Mouse (Mus musculus): Measurements from ENCODE around the gene Pkp1. TPM values are rescaled to one million over a fixed set of nuclear protein-coding genes. Genes with fewer than 3 reads are reported as not detected.

Gene Pkp1
- polyA plus RNA-seq, 1 experiment from 2014 or later: 1.1 TPM

DNA sequence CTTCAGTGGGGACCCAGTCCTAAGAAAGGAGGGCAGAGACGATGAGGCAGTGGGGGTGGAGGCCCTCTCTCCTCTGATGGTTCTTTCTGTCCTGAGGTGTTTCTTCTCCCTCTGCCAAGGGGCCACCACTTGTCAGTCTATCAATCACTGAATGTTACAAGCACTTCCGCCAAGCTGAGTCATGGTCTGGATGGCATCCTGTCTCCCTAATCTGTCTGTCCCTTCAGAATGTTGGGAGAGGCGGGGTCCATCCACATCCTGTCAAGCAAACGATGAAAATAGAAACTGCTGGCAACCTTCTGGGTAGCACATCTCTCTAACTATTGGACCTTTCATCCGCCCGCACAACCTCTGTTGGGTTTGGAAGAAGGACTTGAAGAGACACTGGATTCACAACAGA is 74.5 kb downstream of the Pkp1 start:
- Histone ChIP-seq H3K9ac (ENCODE audit: low read length) (peak overlapping the region; percentile 0; the same call in 1 of the 2 replicates), H3K36me3 (ENCODE audit: control insufficient read depth, insufficient read depth) (peaks cover 30% of the 10 kb centered on the region), H3K4me1 (ENCODE audit: control insufficient read depth, insufficient read depth, low read length) (peaks cover 68% of the 10 kb centered on the region), H3K27ac (ENCODE audit: low read length) (peak overlapping the region; percentile 71), H3K4me3 (ENCODE audit: low read length) (no peak overlapping the region), H3K4me2 (ENCODE audit: low read depth, low read length) (peak overlapping the region; percentile 63), H3K9me3 (replicated peaks; ENCODE audit: control insufficient read depth, low read length) (no peaks in the 10 kb centered on the region), H3K27me3 (ENCODE audit: control insufficient read depth, insufficient read depth, low read length) (no peaks in the 10 kb centered on the region)
- ATAC-seq (replicated peaks; ENCODE audit: extremely low read depth, insufficient read depth, low FRiP score): 0 out of 2 replicates have a peak, but pooled peaks have one; percentile 15
- WGBS: 22% methylated on average over 6 of the region's 6 CpGs

- Histone ChIP-seq H3K27me3 (ENCODE audit: control insufficient read depth, insufficient read depth, low read length) (no peaks in the 10 kb centered on the region), H3K9me3 (replicated peaks; ENCODE audit: control insufficient read depth, low read length) (no peaks in the 10 kb centered on the region), H3K4me2 (ENCODE audit: low read depth, low read length) (peak overlapping the region; percentile 63), H3K27ac (ENCODE audit: low read length) (peak overlapping the region; percentile 71), H3K4me1 (ENCODE audit: control insufficient read depth, insufficient read depth, low read length) (peaks cover 63% of the 10 kb centered on the region), H3K36me3 (ENCODE audit: control insufficient read depth, insufficient read depth) (peaks cover 22% of the 10 kb centered on the region), H3K9ac (ENCODE audit: low read length) (peak overlapping the region; percentile 0), H3K4me3 (ENCODE audit: low read length) (peak overlapping the region; percentile 1)
- WGBS: 71% methylated on average over 10 of the region's 10 CpGs
- no peak for ATAC-seq (replicated peaks; ENCODE audit: extremely low read depth, insufficient read depth, low FRiP score)
Observed at GRCm38 (mm10) chr1:135843519-135844262, 75.3 kb downstream of the Pkp1 start.

- Histone ChIP-seq H3K4me2 (ENCODE audit: low read depth, low read length) (peak overlapping the region; percentile 63), H3K9ac (ENCODE audit: low read length) (peak overlapping the region; percentile 86), H3K27ac (ENCODE audit: low read length) (peak overlapping the region; percentile 78), H3K27me3 (ENCODE audit: control insufficient read depth, insufficient read depth, low read length) (no peaks in the 10 kb centered on the region), H3K4me1 (ENCODE audit: control insufficient read depth, insufficient read depth, low read length) (peaks cover 37% of the 10 kb centered on the region), H3K9me3 (replicated peaks; ENCODE audit: control insufficient read depth, low read length) (no peaks in the 10 kb centered on the region), H3K36me3 (ENCODE audit: control insufficient read depth, insufficient read depth) (peaks cover 9% of the 10 kb centered on the region), H3K4me3 (ENCODE audit: low read length) (peak overlapping the region; percentile 70)
- 33% methylated on average over 15 of the region's 15 CpGs for WGBS
- no peak for ATAC-seq (replicated peaks; ENCODE audit: extremely low read depth, insufficient read depth, low FRiP score)
Observed at GRCm38 (mm10) chr1:135840675-135841395, 78.2 kb downstream of the Pkp1 start.

DNA sequence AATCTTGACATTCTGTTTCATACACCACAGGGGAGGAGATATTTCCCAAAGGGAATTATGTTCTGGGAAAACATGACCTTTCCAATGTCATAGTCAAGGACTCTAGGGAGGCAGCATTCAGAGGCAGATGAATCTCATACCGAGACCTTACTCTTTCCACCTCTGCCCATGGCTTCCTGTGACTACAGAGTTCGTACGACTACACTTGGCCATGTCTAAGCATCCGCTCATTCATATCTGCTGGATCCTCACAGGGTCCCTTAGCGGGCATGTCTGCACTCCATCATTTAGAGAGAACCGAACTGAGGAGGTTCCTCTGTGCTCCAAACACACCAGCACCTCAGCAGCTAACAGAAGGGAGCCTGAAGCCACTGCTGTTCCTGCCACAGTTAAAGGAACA is 79.9 kb downstream of the Pkp1 start:
- Histone ChIP-seq H3K4me1 (ENCODE audit: control insufficient read depth, insufficient read depth, low read length) (peaks cover 40% of the 10 kb centered on the region), H3K9me3 (replicated peaks; ENCODE audit: control insufficient read depth, low read length) (no peaks in the 10 kb centered on the region), H3K4me2 (ENCODE audit: low read depth, low read length) (peak overlapping the region; percentile 63), H3K9ac (ENCODE audit: low read length) (peak overlapping the region; percentile 86), H3K27ac (ENCODE audit: low read length) (peak overlapping the region; percentile 98), H3K36me3 (ENCODE audit: control insufficient read depth, insufficient read depth) (peaks cover 6% of the 10 kb centered on the region), H3K27me3 (ENCODE audit: control insufficient read depth, insufficient read depth, low read length) (no peaks in the 10 kb centered on the region), H3K4me3 (ENCODE audit: low read length) (peak overlapping the region; percentile 70)
- 44% methylated on average over 6 of the region's 6 CpGs for WGBS
- ATAC-seq (replicated peaks; ENCODE audit: extremely low read depth, insufficient read depth, low FRiP score): no peak

- 30% methylated on average over 4 of the region's 4 CpGs for WGBS
- Histone ChIP-seq H3K4me3 (ENCODE audit: low read length) (peak overlapping the region; percentile 70), H3K27ac (ENCODE audit: low read length) (peak overlapping the region; percentile 98), H3K4me1 (ENCODE audit: control insufficient read depth, insufficient read depth, low read length) (peaks cover 40% of the 10 kb centered on the region), H3K4me2 (ENCODE audit: low read depth, low read length) (peak overlapping the region; percentile 63), H3K9me3 (replicated peaks; ENCODE audit: control insufficient read depth, low read length) (no peaks in the 10 kb centered on the region), H3K9ac (ENCODE audit: low read length) (peak overlapping the region; percentile 86), H3K27me3 (ENCODE audit: control insufficient read depth, insufficient read depth, low read length) (no peaks in the 10 kb centered on the region), H3K36me3 (ENCODE audit: control insufficient read depth, insufficient read depth) (peaks cover 4% of the 10 kb centered on the region; the same call in 1 of the 2 replicates)
- ATAC-seq (replicated peaks; ENCODE audit: extremely low read depth, insufficient read depth, low FRiP score): no peak
Observed at GRCm38 (mm10) chr1:135838626-135839025, 80.4 kb downstream of the Pkp1 start.

DNA sequence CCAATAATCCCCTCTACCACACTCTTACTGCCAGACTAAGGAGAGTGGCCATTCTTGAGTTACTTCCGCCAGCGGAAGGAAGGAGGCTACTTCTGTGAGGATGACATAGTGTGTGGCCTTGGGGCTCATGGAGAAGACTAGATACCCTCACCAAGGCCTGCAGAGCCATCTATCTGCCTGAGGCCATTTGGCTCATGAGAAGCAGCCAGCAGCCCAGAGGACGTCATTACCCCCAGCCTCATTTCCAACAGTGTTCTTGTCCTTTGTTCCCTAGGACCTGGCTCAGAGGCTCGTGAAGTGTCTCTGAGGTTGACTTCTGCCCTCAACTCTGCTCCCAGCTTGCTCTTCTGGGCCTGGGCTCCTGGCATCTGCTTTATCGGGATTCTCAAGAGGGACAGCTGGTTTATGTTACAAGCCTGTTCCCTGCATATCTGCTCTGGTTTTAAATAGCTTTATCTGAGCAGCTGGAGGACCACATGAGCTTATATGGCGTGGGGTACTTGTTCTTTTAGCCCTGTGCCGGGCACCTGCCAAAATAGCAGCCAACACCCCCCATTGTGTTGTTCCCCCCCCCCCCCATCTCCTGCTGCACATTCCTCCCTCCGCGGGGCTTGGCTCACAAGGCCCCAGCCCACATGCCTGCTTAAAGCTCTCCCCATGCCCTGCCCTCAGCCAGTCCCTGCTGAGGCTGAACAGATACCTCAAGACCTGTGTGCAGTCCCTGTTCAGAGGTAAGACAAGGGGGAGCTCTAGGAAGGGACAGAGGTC is 83.1 kb downstream of the Pkp1 start, which contains the start of gene Tnnt2:
TSS of gene Tnnt2 (plus strand) at position 639 of the 768 bp plus-strand sequence.
- ATAC-seq (replicated peaks; ENCODE audit: extremely low read depth, insufficient read depth, low FRiP score): peak; percentile 87
- Histone ChIP-seq H3K27ac (ENCODE audit: low read length) (peak within 1 kb of the TSS; percentile 98), H3K36me3 (ENCODE audit: control insufficient read depth, insufficient read depth) (no peaks in the 10 kb centered on the region), H3K27me3 (ENCODE audit: control insufficient read depth, insufficient read depth, low read length) (no peaks in the 10 kb centered on the region), H3K4me3 (ENCODE audit: low read length) (peak within 1 kb of the TSS; percentile 70), H3K4me2 (ENCODE audit: low read depth, low read length) (peak within 1 kb of the TSS; percentile 63), H3K9me3 (replicated peaks; ENCODE audit: control insufficient read depth, low read length) (no peaks in the 10 kb centered on the region), H3K9ac (ENCODE audit: low read length) (peak within 1 kb of the TSS; percentile 86), H3K4me1 (ENCODE audit: control insufficient read depth, insufficient read depth, low read length) (peaks cover 39% of the 10 kb centered on the region)
- WGBS: 22% methylated on average over 9 of the region's 9 CpGs

DNA sequence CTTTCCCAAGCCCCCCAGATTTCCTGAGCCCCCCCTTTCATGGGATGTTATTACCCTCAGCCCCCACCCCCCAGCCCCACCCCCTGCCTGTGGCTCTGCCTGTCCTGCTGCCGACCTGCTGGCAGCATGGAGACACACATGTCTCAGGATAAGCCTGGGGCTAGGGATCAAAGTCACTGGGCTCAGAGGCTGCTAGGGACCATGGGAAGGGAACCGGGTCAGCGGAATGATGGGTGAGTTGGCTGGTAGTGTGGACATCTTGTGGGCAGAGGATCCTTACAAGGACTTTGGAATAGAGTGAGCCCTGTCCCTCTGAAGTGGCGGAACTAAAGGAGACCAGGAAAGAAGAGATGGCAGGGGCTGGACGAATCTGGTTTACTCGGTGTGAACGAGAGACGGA is 84.0 kb downstream of the Pkp1 start:
- H3K27me3 ChIP-seq (ENCODE audit: control insufficient read depth, insufficient read depth, low read length): no peaks in the 10 kb centered on the region
- no peaks in the 10 kb centered on the region for H3K9me3 ChIP-seq (replicated peaks; ENCODE audit: control insufficient read depth, low read length)
- ATAC-seq (replicated peaks; ENCODE audit: extremely low read depth, insufficient read depth, low FRiP score): no peak
- peak overlapping the region; percentile 17 for H3K4me2 ChIP-seq (ENCODE audit: low read depth, low read length)
- 55% methylated on average over 8 of the region's 8 CpGs for WGBS
- H3K4me1 ChIP-seq (ENCODE audit: control insufficient read depth, insufficient read depth, low read length): peaks cover 41% of the 10 kb centered on the region
- H3K9ac ChIP-seq (ENCODE audit: low read length): peak overlapping the region; percentile 23
- no peak overlapping the region for H3K4me3 ChIP-seq (ENCODE audit: low read length)
- H3K36me3 ChIP-seq (ENCODE audit: control insufficient read depth, insufficient read depth): no peaks in the 10 kb centered on the region
- H3K27ac ChIP-seq (ENCODE audit: low read length): peak overlapping the region; percentile 96

- Histone ChIP-seq H3K9ac (ENCODE audit: low read length) (peak overlapping the region; percentile 30), H3K4me2 (ENCODE audit: low read depth, low read length) (peak overlapping the region; percentile 11; the same call in 1 of the 2 replicates), H3K9me3 (replicated peaks; ENCODE audit: control insufficient read depth, low read length) (no peaks in the 10 kb centered on the region), H3K4me1 (ENCODE audit: control insufficient read depth, insufficient read depth, low read length) (peaks cover 46% of the 10 kb centered on the region), H3K27me3 (ENCODE audit: control insufficient read depth, insufficient read depth, low read length) (no peaks in the 10 kb centered on the region), H3K4me3 (ENCODE audit: low read length) (no peak overlapping the region), H3K27ac (ENCODE audit: low read length) (peak overlapping the region; percentile 96), H3K36me3 (ENCODE audit: control insufficient read depth, insufficient read depth) (no peaks in the 10 kb centered on the region)
- ATAC-seq (replicated peaks; ENCODE audit: extremely low read depth, insufficient read depth, low FRiP score): no peak
- 28% methylated on average over 6 of the region's 6 CpGs for WGBS
Observed at GRCm38 (mm10) chr1:135834206-135834859, 84.7 kb downstream of the Pkp1 start.

Data from heart, embryonic 16.5 days (tissue).